8 mouse cellular contexts compared by ENCODE assay signal in genomic region chr5:137629306-137629721, GRCm38 (mm10). TPM values are rescaled to one million over a fixed set of nuclear protein-coding genes. Genes with fewer than 3 reads are reported as not detected.
DNase-seq lines count a peak whose midpoint lies in the region; ATAC-seq and TF ChIP-seq lines count a peak whose summit lies in the region.

No protein-coding gene starts in this region.

- H3K9ac ChIP-seq in heart, postnatal 0 days (replicated peaks; ENCODE audit: low read depth, low read length) = peak overlapping the region; percentile 70
- H3K9ac ChIP-seq in hindbrain, embryonic 15.5 days = peak overlapping the region; percentile 86
- H3K9ac ChIP-seq in liver, embryonic 11.5 days (ENCODE audit: low read depth, low read length) = peak overlapping the region; percentile 86
- H3K9ac ChIP-seq in midbrain, postnatal 0 days (replicated peaks; ENCODE audit: low read length, poor library complexity, severe bottlenecking) = peak overlapping the region; percentile 80

- no peak for TF ChIP-seq EP300 in heart, postnatal 0 days (IDR thresholded peaks at IDR 0.05; ENCODE audit: low read depth)

- peaks cover 23% of the 10 kb centered on the region for H3K4me1 ChIP-seq in heart, postnatal 0 days (ENCODE audit: control insufficient read depth, insufficient read depth)
- H3K4me1 ChIP-seq in hindbrain, embryonic 15.5 days (replicated peaks) = peaks cover 45% of the 10 kb centered on the region
- H3K4me1 ChIP-seq in liver, embryonic 11.5 days (replicated peaks; ENCODE audit: control insufficient read depth, insufficient read depth, low read length) = peaks cover 30% of the 10 kb centered on the region
- H3K4me1 ChIP-seq in midbrain, postnatal 0 days (ENCODE audit: insufficient read depth, low read length) = peaks cover 10% of the 10 kb centered on the region

- H3K27me3 ChIP-seq in heart, postnatal 0 days (ENCODE audit: control insufficient read depth, insufficient read depth, low read length) = no peaks in the 10 kb centered on the region
- no peaks in the 10 kb centered on the region for H3K27me3 ChIP-seq in hindbrain, embryonic 15.5 days
- no peaks in the 10 kb centered on the region for H3K27me3 ChIP-seq in liver, embryonic 11.5 days (replicated peaks; ENCODE audit: control insufficient read depth, insufficient read depth, low read length)
- H3K27me3 ChIP-seq in midbrain, postnatal 0 days (ENCODE audit: insufficient read depth, low read length) = no peaks in the 10 kb centered on the region

- peak overlapping the region; percentile 79 for H3K4me3 ChIP-seq in heart, postnatal 0 days (ENCODE audit: low read depth, low read length)
- H3K4me3 ChIP-seq in hindbrain, embryonic 15.5 days = peak overlapping the region; percentile 83
- peak overlapping the region; percentile 81 for H3K4me3 ChIP-seq in liver, embryonic 11.5 days (ENCODE audit: low read depth, low read length)
- peak overlapping the region; percentile 92 for H3K4me3 ChIP-seq in midbrain, postnatal 0 days (ENCODE audit: low read depth, low read length)

- peak overlapping the region; percentile 88 for H3K27ac ChIP-seq in heart, postnatal 0 days (ENCODE audit: low read depth)
- peak overlapping the region; percentile 90 for H3K27ac ChIP-seq in hindbrain, embryonic 15.5 days (replicated peaks)
- H3K27ac ChIP-seq in liver, embryonic 11.5 days (ENCODE audit: low read depth, low read length) = peak overlapping the region; percentile 98
- H3K27ac ChIP-seq in midbrain, postnatal 0 days (ENCODE audit: low read depth, low read length) = peak overlapping the region; percentile 87

- under 1% methylated on average over 21 of the region's 23 CpGs for WGBS in heart, postnatal 0 days
- WGBS in hindbrain, embryonic 15.5 days = 1% methylated on average over 23 of the region's 23 CpGs
- WGBS in liver, embryonic 11.5 days = 0% methylated on average over 23 of the region's 23 CpGs
- WGBS in midbrain, postnatal 0 days = 1% methylated on average over 20 of the region's 23 CpGs

- H3K9me3 ChIP-seq in heart, postnatal 0 days (replicated peaks; ENCODE audit: control insufficient read depth, low read length) = no peaks in the 10 kb centered on the region
- no peaks in the 10 kb centered on the region for H3K9me3 ChIP-seq in hindbrain, embryonic 15.5 days
- no peaks in the 10 kb centered on the region for H3K9me3 ChIP-seq in liver, embryonic 11.5 days (ENCODE audit: control insufficient read depth, low read length)
- H3K9me3 ChIP-seq in midbrain, postnatal 0 days (ENCODE audit: low read length) = no peaks in the 10 kb centered on the region

- peak overlapping the region; percentile 92 for H3K4me2 ChIP-seq in heart, postnatal 0 days (ENCODE audit: low read depth, low read length)
- H3K4me2 ChIP-seq in hindbrain, embryonic 15.5 days = peak overlapping the region; percentile 95
- peak overlapping the region; percentile 96 for H3K4me2 ChIP-seq in liver, embryonic 11.5 days
- H3K4me2 ChIP-seq in midbrain, postnatal 0 days (ENCODE audit: low read depth, low read length, poor library complexity, severe bottlenecking) = peak overlapping the region; percentile 89

- intact Hi-C loops in heart, postnatal 36 days (cut with DNase I) = loop anchor here (5.0 kb wide), 1 partner anchor 42 kb away; no protein-coding TSS in a partner anchor

- ATAC-seq in heart, postnatal 0 days (ENCODE audit: insufficient read depth, low read depth) = peak; percentile 3; the same call in 1 of the 2 replicates
- ATAC-seq in hindbrain, embryonic 15.5 days (ENCODE audit: low FRiP score, low read depth) = peak; percentile 9
- peak; percentile 39 for ATAC-seq in liver, embryonic 11.5 days (replicated peaks; ENCODE audit: low FRiP score)
- ATAC-seq in midbrain, postnatal 0 days (ENCODE audit: low FRiP score) = peak; percentile 15; the same call in 1 of the 2 replicates

- TF ChIP-seq CTCF in heart, postnatal 0 days (IDR thresholded peaks at IDR 0.05; ENCODE audit: low read depth) = no peak
- TF ChIP-seq CTCF in midbrain, postnatal 0 days (IDR thresholded peaks at IDR 0.05) = no peak

- no peak for DNase-seq in heart, postnatal 0 days (ENCODE audit: low spot score)
- DNase-seq in heart, postnatal 36 days = no peak
- peak; percentile 3 for DNase-seq in brain, embryonic 18.5 days (ENCODE audit: low read depth, low spot score)
- no peak for DNase-seq in liver, embryonic 11.5 days (ENCODE audit: low spot score)
- DNase-seq in midbrain, postnatal 0 days (ENCODE audit: low spot score) = peak; percentile 38
- no peak for DNase-seq in gastrocnemius, adult 8-10 months (ENCODE audit: low spot score in 2 of 2)
- DNase-seq in layer of hippocampus, postnatal 10 days (ENCODE audit: low spot score in 2 of 2) = no peak

- peaks cover 20% of the 10 kb centered on the region for H3K36me3 ChIP-seq in heart, postnatal 0 days (replicated peaks; ENCODE audit: control insufficient read depth, insufficient read depth, low read length)
- no peaks in the 10 kb centered on the region for H3K36me3 ChIP-seq in hindbrain, embryonic 15.5 days
- H3K36me3 ChIP-seq in liver, embryonic 11.5 days (ENCODE audit: control insufficient read depth, insufficient read depth, low read length) = peaks cover 6% of the 10 kb centered on the region; the same call in 1 of the 2 replicates
- H3K36me3 ChIP-seq in midbrain, postnatal 0 days (ENCODE audit: insufficient read depth, low read length) = peaks cover 9% of the 10 kb centered on the region

RNA-seq across cellular contexts. Expression of gene Gm20605, which starts 0.3 kb away (rescaled TPM):
- 1.6 and 5.3 TPM in 2 replicates for total RNA-seq in heart, postnatal 0 days (2014; rRNA removed; ENCODE audit: low replicate concordance)
- 1.8 and 2.5 TPM in 2 replicates for polyA plus RNA-seq in heart, postnatal 0 days (2015; fragmentation: Nextera tagmentation; extraction: Ambion mirVana)
- total RNA-seq in heart, postnatal 36 days (2021) = 1 to 10 TPM; 3.9 to 4.9 TPM
- polyA plus RNA-seq in hindbrain, embryonic 15.5 days (2015; fragmentation: Nextera tagmentation; extraction: Ambion mirVana) = 7.4 and 9.2 TPM in 2 replicates
- polyA plus RNA-seq in liver, embryonic 11.5 days (2014; fragmentation: Nextera tagmentation; extraction: Ambion mirVana) = 11.6 and 13.2 TPM in 2 replicates
- 0.99 and 4.1 TPM in 2 replicates for total RNA-seq in midbrain, postnatal 0 days (2014; rRNA removed)
- 4.4 and 6.5 TPM in 2 replicates for polyA plus RNA-seq in midbrain, postnatal 0 days (2015; fragmentation: Nextera tagmentation; extraction: Ambion mirVana)
- 1 to 10 TPM; 1.9 to 3.5 (median 2.5) TPM for total RNA-seq in gastrocnemius, adult 8-10 months (2022)
- total RNA-seq in layer of hippocampus, postnatal 10 days (2021) = 1 to 10 TPM; 8.7 to 8.9 TPM

RNA-seq across cellular contexts. Expression of gene Lrch4, which starts 0.4 kb away (rescaled TPM):
- total RNA-seq in heart, postnatal 0 days (2014; rRNA removed; ENCODE audit: low replicate concordance) = 12.7 and 19.7 TPM in 2 replicates
- 15.9 and 17.8 TPM in 2 replicates for polyA plus RNA-seq in heart, postnatal 0 days (2015; fragmentation: Nextera tagmentation; extraction: Ambion mirVana)
- total RNA-seq in heart, postnatal 36 days (2021) = 10 to 100 TPM; 18.4 to 20.5 TPM
- 17.2 and 18.2 TPM in 2 replicates for polyA plus RNA-seq in hindbrain, embryonic 15.5 days (2015; fragmentation: Nextera tagmentation; extraction: Ambion mirVana)
- polyA plus RNA-seq in liver, embryonic 11.5 days (2014; fragmentation: Nextera tagmentation; extraction: Ambion mirVana) = 46.6 and 54.5 TPM in 2 replicates
- 13.1 and 14.5 TPM in 2 replicates for total RNA-seq in midbrain, postnatal 0 days (2014; rRNA removed)
- polyA plus RNA-seq in midbrain, postnatal 0 days (2015; fragmentation: Nextera tagmentation; extraction: Ambion mirVana) = 13.1 and 15.9 TPM in 2 replicates
- total RNA-seq in gastrocnemius, adult 8-10 months (2022) = 10 to 100 TPM; 12.7 to 15.7 (median 14.6) TPM
- total RNA-seq in layer of hippocampus, postnatal 10 days (2021) = 10 to 100 TPM; 13.2 to 20.1 TPM

RNA-seq across cellular contexts. Expression of gene Fbxo24, which starts 0.5 kb away (rescaled TPM):
- 0.65 TPM in 1 of 2 replicates, not detected in the other for total RNA-seq in heart, postnatal 0 days (2014; rRNA removed; ENCODE audit: low replicate concordance)
- polyA plus RNA-seq in heart, postnatal 0 days (2015; fragmentation: Nextera tagmentation; extraction: Ambion mirVana) = 0.11 and 0.16 TPM in 2 replicates
- total RNA-seq in heart, postnatal 36 days (2021) = under 1 TPM; 0.16 to 0.31 TPM
- 0.12 and 0.31 TPM in 2 replicates for polyA plus RNA-seq in hindbrain, embryonic 15.5 days (2015; fragmentation: Nextera tagmentation; extraction: Ambion mirVana)
- polyA plus RNA-seq in liver, embryonic 11.5 days (2014; fragmentation: Nextera tagmentation; extraction: Ambion mirVana) = 0.18 TPM in 1 of 2 replicates, not detected in the other
- total RNA-seq in midbrain, postnatal 0 days (2014; rRNA removed) = 0.28 TPM in 1 of 2 replicates, not detected in the other
- 0.09 and 0.10 TPM in 2 replicates for polyA plus RNA-seq in midbrain, postnatal 0 days (2015; fragmentation: Nextera tagmentation; extraction: Ambion mirVana)
- total RNA-seq in gastrocnemius, adult 8-10 months (2022) = under 1 TPM in 2 of 4 experiments, not detected in 2; 0.20 to 0.29 TPM
- total RNA-seq in layer of hippocampus, postnatal 10 days (2021) = under 1 TPM; 0.27 to 0.36 TPM

RNA-seq across cellular contexts. Expression of gene Sap25, which starts 11.8 kb away (rescaled TPM):
- total RNA-seq in heart, postnatal 0 days (2014; rRNA removed; ENCODE audit: low replicate concordance) = 10.4 TPM in 1 of 2 replicates, not detected in the other
- polyA plus RNA-seq in heart, postnatal 0 days (2015; fragmentation: Nextera tagmentation; extraction: Ambion mirVana) = 1.5 and 2.8 TPM in 2 replicates
- 1 to 10 TPM; 1.2 to 1.7 TPM for total RNA-seq in heart, postnatal 36 days (2021)
- polyA plus RNA-seq in hindbrain, embryonic 15.5 days (2015; fragmentation: Nextera tagmentation; extraction: Ambion mirVana) = 5.5 and 6.1 TPM in 2 replicates
- 7.1 and 11.9 TPM in 2 replicates for polyA plus RNA-seq in liver, embryonic 11.5 days (2014; fragmentation: Nextera tagmentation; extraction: Ambion mirVana)
- 3.3 and 4.9 TPM in 2 replicates for total RNA-seq in midbrain, postnatal 0 days (2014; rRNA removed)
- 3.2 TPM in 2 replicates for polyA plus RNA-seq in midbrain, postnatal 0 days (2015; fragmentation: Nextera tagmentation; extraction: Ambion mirVana)
- total RNA-seq in gastrocnemius, adult 8-10 months (2022) = 1 to 10 TPM in 2 of 4 experiments, under 1 TPM in 2; 0.75 to 1.8 (median 1.1) TPM
- total RNA-seq in layer of hippocampus, postnatal 10 days (2021) = 1 to 10 TPM; 5.0 to 7.5 TPM

RNA-seq across cellular contexts. Expression of gene Pcolce, which starts 15.7 kb away (rescaled TPM):
- 172 and 201 TPM in 2 replicates for total RNA-seq in heart, postnatal 0 days (2014; rRNA removed; ENCODE audit: low replicate concordance)
- 116 and 122 TPM in 2 replicates for polyA plus RNA-seq in heart, postnatal 0 days (2015; fragmentation: Nextera tagmentation; extraction: Ambion mirVana)
- total RNA-seq in heart, postnatal 36 days (2021) = 10 to 100 TPM; 58.1 to 65.1 TPM
- 16.6 and 19.4 TPM in 2 replicates for polyA plus RNA-seq in hindbrain, embryonic 15.5 days (2015; fragmentation: Nextera tagmentation; extraction: Ambion mirVana)
- 43.9 and 49.2 TPM in 2 replicates for polyA plus RNA-seq in liver, embryonic 11.5 days (2014; fragmentation: Nextera tagmentation; extraction: Ambion mirVana)
- total RNA-seq in midbrain, postnatal 0 days (2014; rRNA removed) = 18.6 and 19.4 TPM in 2 replicates
- 16.7 and 19.6 TPM in 2 replicates for polyA plus RNA-seq in midbrain, postnatal 0 days (2015; fragmentation: Nextera tagmentation; extraction: Ambion mirVana)
- 10 to 100 TPM; 16.2 to 35.4 (median 22.9) TPM for total RNA-seq in gastrocnemius, adult 8-10 months (2022)
- 10 to 100 TPM; 10.7 to 12.0 TPM for total RNA-seq in layer of hippocampus, postnatal 10 days (2021)

Comparison
In these comparisons a context has a peak if more than half of its experiments do, and no peak if none do; other contexts are left out.
1. DNase-seq: peak in brain, embryonic 18.5 days (single experiment) and midbrain, postnatal 0 days (single experiment); none in heart, postnatal 0 days (single experiment), heart, postnatal 36 days (0 of 2), liver, embryonic 11.5 days (single experiment), gastrocnemius, adult 8-10 months (0 of 2) and layer of hippocampus, postnatal 10 days (0 of 2).
2. Peak in every context shown above with its lines, with median percentiles within 50 percentile points of each other: ATAC-seq, H3K27ac ChIP-seq, H3K4me2 ChIP-seq, H3K4me3 ChIP-seq and H3K9ac ChIP-seq.